Mouse (Mus musculus): ENCODE data around the gene Eftud2. TPM values are rescaled to one million over a fixed set of nuclear protein-coding genes. Genes with fewer than 3 reads are reported as not detected.

The Eftud2 gene
- total and polyA plus RNA-seq, 3 experiments = 135 to 403 (median 216) TPM

GRCm38 (mm10) chr11:102803453-102803852 is 77.3 kb downstream of the Eftud2 start:
- H3K4me3 ChIP-seq (replicated peaks in 1 of 3; ENCODE audit: low read depth in 2 of 3, low read length in 2 of 3, poor library complexity in 1 of 3) = no peak overlapping the region
- no peak overlapping the region for H3K9ac ChIP-seq (ENCODE audit: insufficient read depth, low read depth)
- no peaks in the 10 kb centered on the region for H3K36me3 ChIP-seq (replicated peaks in 1 of 2; ENCODE audit: control insufficient read depth in 1 of 2, insufficient read depth in 1 of 2, low read length in 1 of 2)
- TF ChIP-seq KAT2A (IDR thresholded peaks at IDR 0.05; ENCODE audit: insufficient replicate concordance, low read length) = no peak
- TF ChIP-seq ETS1 (conservative IDR thresholded peaks at IDR 0.05; ENCODE audit: low read depth, low read length) = no peak
- TF ChIP-seq USF2 (conservative IDR thresholded peaks at IDR 0.05; ENCODE audit: low read depth, low read length) = no peak
- TF ChIP-seq RAD21 (IDR thresholded peaks at IDR 0.05; ENCODE audit: low read depth, low read length) = no peak
- TF ChIP-seq JUN (IDR thresholded peaks at IDR 0.05; ENCODE audit: insufficient read depth, low read depth, low read length) = no peak
- TF ChIP-seq SMC3 (IDR thresholded peaks at IDR 0.05; ENCODE audit: low read depth, low read length) = no peak
- TF ChIP-seq E2F4 (IDR thresholded peaks at IDR 0.05; ENCODE audit: insufficient replicate concordance, low read depth, low read length) = no peak
- no peak for TF ChIP-seq CHD1 (IDR thresholded peaks at IDR 0.05; ENCODE audit: low read depth, low read length)
- no peak for TF ChIP-seq TCF12 (IDR thresholded peaks at IDR 0.05; ENCODE audit: low read depth, low read length)
- dilution Hi-C loops (cut with MboI; ENCODE audit: extremely low pct_ligation_motif_present, extremely low pct_unique_long_range_greater_than_20kb, low sequenced_read_pairs) = no loop called here
- no peaks in the 10 kb centered on the region for H3K9me3 ChIP-seq (replicated peaks; ENCODE audit: low read length)
- no peak for DNase-seq (ENCODE audit: extremely low read depth)
- no peaks in the 10 kb centered on the region for H3K79me2 ChIP-seq (replicated peaks; ENCODE audit: control insufficient read depth, extremely low read depth, insufficient read depth, poor library complexity, severe bottlenecking)
- in situ Hi-C loops (cut with MboI; ENCODE audit: low pct_ligation_motif_present, low pct_unique_long_range_greater_than_20kb, low sequenced_read_pairs) = no loop called here
- H3K27ac ChIP-seq (ENCODE audit: insufficient read depth, low read depth) = no peak overlapping the region
- peaks cover 26% of the 10 kb centered on the region for H3K27me3 ChIP-seq (replicated peaks)
- no peak overlapping the region for H3K4me2 ChIP-seq (ENCODE audit: insufficient read depth, low read depth, poor library complexity, severe bottlenecking)
- H3K4me1 ChIP-seq (ENCODE audit: control insufficient read depth in 1 of 2, insufficient read depth in 2 of 2) = peaks cover 0 to 3% of the 10 kb centered on the region in 2 experiments; a peak in 2 of 4 replicates

- no peak overlapping the region for H3K4me2 ChIP-seq (ENCODE audit: insufficient read depth, low read depth, poor library complexity, severe bottlenecking)
- no peak overlapping the region for H3K27ac ChIP-seq (ENCODE audit: insufficient read depth, low read depth)
- no peaks in the 10 kb centered on the region for H3K4me1 ChIP-seq (ENCODE audit: control insufficient read depth in 1 of 2, insufficient read depth in 2 of 2)
- H3K27me3 ChIP-seq (replicated peaks) = peaks cover 63% of the 10 kb centered on the region
- no peak overlapping the region for H3K9ac ChIP-seq (ENCODE audit: insufficient read depth, low read depth)
- no peak for DNase-seq (ENCODE audit: extremely low read depth)
- H3K36me3 ChIP-seq (replicated peaks in 1 of 2; ENCODE audit: control insufficient read depth in 1 of 2, insufficient read depth in 1 of 2, low read length in 1 of 2) = no peaks in the 10 kb centered on the region
- no peak overlapping the region for H3K4me3 ChIP-seq (replicated peaks in 1 of 3; ENCODE audit: low read depth in 2 of 3, low read length in 2 of 3, poor library complexity in 1 of 3)
- no peaks in the 10 kb centered on the region for H3K9me3 ChIP-seq (replicated peaks; ENCODE audit: low read length)
- dilution Hi-C loops (cut with MboI; ENCODE audit: extremely low pct_ligation_motif_present, extremely low pct_unique_long_range_greater_than_20kb, low sequenced_read_pairs) (no loop called here), in situ Hi-C loops (cut with MboI; ENCODE audit: low pct_ligation_motif_present, low pct_unique_long_range_greater_than_20kb, low sequenced_read_pairs) (no loop called here)
- no peaks in the 10 kb centered on the region for H3K79me2 ChIP-seq (replicated peaks; ENCODE audit: control insufficient read depth, extremely low read depth, insufficient read depth, poor library complexity, severe bottlenecking)
- TF ChIP-seq KAT2A (IDR thresholded peaks at IDR 0.05; ENCODE audit: insufficient replicate concordance, low read length) = no peak
- no peak for TF ChIP-seq CTCF (conservative IDR thresholded peaks at IDR 0.05 in 1 of 2, IDR thresholded peaks at IDR 0.05 in 1 of 2; ENCODE audit: low read depth in 2 of 2, low read length in 2 of 2)
- no peak for TF ChIP-seq MEF2A (IDR thresholded peaks at IDR 0.05; ENCODE audit: borderline replicate concordance, low read depth, low read length)
- TF ChIP-seq EP300 (IDR thresholded peaks at IDR 0.05; ENCODE audit: low read length) = no peak
- no peak for TF ChIP-seq NELFE (IDR thresholded peaks at IDR 0.05; ENCODE audit: low read depth, low read length)
- TF ChIP-seq CHD2 (IDR thresholded peaks at IDR 0.05; ENCODE audit: low read length) = no peak
Observed at GRCm38 (mm10) chr11:102794157-102794556, 86.6 kb downstream of the Eftud2 start.
